Mouse (Mus musculus) yolk sac, embryonic 10.5 days (tissue): ENCODE measurements at regions not wholly inside any gene's neighbourhood (a gene's known extent, or its start where the extent isn't known, plus 50 kb on each side); places are given as distances from the start of the nearest gene placed in this dataset.
A peak's percentile ranks its signal among the peaks of the same experiment; 100 is the strongest.
"Not testable (repeated sequence)": the region's sequence is repeated elsewhere in the genome, so short reads cannot be mapped to it uniquely, and the experiment has no call there.

ENCODE experiments used
- DNase-seq: peaks from one replicate; pipeline ENCODE4 v3.0.0-alpha.2; 2017; ENCODE audit warnings: low spot score

GRCm38 (mm10) chr12:46636888-46637287 lies 181.8 kb downstream of the Nova1 start:
- DNase-seq = no peak

- peak; percentile 1 for DNase-seq
Observed at GRCm38 (mm10) chr12:46635125-46635772, 183.5 kb downstream of the Nova1 start.

GRCm38 (mm10) chr12:46634771-46635124 lies 184.0 kb downstream of the Nova1 start:
- DNase-seq = no peak

DNA sequence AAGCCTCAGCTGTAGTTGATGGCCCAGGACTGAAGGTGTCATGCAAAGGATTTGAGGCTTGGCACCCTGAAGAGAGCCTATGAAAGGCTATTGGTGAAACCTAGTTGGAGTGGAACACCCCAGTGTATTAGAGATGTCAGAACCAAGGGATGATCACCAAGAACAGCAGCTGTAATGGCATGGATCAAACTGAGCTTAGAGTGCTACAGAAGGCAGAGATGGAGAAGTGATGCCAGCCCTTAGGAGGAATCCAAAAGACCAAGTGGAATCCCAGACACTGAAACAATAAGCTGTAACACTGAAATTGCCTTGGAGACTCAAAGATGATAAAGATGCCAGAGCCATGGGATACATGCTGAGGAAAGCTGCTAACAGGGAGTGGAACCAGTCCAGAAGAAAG lies 186.3 kb downstream of the Nova1 start:
- not testable (repeated sequence) for DNase-seq

DNA sequence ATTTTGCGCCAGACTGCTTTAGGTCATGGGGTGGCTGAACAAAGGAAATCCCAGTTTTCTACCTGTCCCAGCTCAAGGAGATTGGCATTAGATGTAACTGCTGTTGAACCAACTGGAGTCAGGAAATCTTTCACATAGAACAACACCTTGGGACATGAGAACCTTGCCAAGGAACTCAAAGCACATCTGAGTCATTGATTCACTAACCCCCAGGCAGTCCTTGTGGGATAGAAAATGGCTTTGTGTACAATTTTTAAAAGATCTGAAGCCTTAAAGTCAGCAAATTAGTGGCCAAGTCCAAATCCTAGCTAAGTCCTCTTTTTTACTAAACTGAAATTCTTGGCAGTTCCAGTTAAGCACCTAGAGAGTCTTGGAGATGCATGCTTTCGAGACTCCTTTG lies 191.4 kb downstream of the Nova1 start:
- no peak for DNase-seq

DNA sequence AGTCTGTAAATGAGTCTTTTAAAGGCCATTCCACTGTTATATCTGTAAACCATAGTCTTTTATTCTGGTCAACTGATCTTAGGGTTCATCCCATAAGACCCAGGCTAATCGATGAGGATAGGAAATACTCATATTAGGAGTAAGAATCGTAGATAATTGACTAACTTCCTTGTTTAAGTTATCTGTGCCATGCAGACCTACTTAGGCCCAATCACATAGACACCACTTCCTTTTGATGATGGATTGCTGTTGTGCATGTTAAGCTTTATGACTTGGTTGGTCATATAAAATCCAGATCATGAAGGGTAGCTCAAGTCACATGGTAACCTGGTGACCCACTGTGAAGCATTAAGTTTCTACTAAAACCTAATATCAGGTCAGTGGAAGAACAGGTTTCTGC lies 207.3 kb downstream of the Nova1 start:
- DNase-seq = no peak

DNA sequence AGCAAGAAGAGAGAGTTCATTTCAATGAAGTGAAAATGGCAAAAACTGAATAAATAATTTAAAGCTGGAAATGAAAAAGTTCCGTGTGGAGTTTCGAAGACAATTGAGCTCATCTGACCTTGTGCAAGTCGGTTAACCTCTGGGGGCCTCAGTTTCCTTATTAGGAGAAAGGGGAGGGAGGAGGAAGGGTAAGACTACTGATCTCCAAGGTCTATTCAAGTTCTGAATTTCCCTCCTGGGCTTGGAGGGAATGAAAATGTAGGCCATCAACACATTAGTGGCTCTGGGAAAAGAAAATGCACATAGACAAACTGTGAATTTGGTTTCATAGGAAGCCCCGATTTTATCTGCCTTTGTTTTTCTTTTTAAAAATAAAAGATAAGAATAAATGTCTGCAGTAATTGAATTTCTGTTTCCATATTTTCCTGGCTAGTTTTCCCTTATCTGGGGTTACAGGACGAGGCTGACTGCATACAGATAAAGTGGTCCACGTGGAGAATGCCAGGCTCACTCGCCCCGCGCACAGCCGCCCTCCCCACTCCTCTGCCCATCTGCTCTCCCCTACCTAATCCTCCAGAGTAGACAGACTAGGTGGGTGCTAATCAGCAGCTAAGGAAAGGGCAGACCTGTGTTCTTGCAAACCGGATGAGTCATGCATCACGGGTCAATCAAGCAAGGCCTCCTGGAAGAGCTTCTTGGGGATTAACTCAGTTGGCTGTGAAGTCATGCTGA lies 209.0 kb downstream of the Nova1 start:
- peak; percentile 18 for DNase-seq

DNA sequence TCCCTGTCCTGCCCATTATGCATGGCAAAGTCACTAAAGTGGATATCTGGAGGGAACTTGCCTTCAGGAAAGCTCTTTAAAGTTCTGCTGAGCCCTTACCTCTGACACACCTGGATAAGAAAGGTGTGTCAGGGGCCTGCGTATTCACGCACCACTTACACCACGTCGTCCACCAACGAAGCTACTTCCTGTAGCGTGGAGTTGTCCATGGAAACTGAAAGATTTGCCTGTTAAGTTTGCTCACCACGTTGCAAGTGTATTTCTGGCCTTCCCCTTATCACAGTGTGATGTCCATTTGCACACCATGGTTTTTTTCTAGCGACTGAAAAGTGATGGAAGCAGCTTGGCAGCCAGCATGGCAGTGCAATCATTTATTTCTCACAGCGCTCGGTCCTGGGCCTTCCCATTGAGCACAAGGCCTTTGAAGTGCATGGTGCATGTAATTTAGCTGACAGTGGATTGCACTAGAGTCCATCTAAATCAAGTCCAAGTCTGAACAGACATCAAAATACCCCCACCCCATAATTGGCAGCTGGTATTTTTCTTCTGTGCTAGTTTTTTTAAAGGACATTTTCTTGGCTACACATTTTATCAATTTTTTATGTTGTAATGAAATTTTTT lies 210.3 kb downstream of the Nova1 start:
- no peak for DNase-seq

DNA sequence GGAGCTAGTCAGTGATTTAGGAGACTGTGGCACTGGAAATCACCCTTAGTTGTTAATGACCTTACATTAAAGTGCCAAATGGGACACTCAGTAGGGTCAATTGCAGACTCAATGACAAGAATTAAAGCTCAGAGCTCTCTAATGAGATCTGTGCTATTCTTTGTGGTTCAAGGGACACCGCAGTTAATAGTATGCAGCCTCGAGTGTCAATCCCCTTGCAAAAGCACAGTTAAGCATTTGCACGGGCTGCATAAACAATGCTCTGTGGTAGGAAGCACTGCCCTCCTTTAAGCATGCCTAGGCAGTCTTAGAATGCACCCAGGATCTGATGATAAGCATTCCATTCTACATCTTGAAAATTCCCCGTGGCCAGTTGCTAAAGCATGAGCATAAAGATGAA lies 221.5 kb downstream of the Nova1 start:
- no peak for DNase-seq

DNA sequence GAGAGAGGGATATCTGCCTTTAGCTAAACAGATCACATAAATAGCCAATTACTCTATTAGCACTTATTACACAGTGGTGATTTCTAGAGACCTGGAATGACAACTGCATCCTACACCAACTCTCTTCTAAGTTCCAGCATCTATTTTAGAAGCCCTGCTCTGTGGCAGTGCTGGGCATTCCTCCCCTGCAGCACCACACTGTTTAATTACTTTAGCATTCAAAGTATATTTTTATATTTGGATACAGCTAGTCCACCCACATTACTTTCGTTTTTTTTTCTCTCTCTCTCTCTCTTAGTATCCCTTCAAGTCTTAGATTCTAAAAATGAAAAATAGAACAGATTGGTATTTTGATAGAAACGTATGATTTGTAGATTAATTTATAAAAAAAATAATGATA lies 250.1 kb downstream of the Nova1 start:
- DNase-seq = no peak

- DNase-seq = no peak
Observed at GRCm38 (mm10) chr12:46566324-46566723, 252.4 kb downstream of the Nova1 start.

DNA sequence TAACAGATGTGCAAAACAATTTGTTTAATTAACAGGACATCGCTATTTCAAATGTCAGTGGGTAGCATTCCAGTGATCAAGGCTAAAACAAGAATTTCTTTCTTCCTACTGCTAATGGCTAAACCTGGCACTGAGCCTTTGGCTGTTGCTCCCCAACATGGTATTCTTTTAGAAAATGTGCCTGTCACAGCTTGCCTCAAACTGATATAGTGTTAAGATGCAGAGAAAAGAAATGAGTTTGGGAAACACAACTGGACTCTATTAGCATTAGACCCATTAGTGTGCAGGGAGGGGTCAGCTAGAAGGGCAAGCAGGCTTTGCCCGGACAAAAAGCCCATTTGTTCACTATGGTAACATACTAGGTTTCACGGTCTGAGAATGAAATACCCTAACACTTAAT lies 297.8 kb downstream of the Nova1 start:
- no peak for DNase-seq

GRCm38 (mm10) chr12:46507829-46508228 lies 310.9 kb downstream of the Nova1 start:
- no peak for DNase-seq

DNA sequence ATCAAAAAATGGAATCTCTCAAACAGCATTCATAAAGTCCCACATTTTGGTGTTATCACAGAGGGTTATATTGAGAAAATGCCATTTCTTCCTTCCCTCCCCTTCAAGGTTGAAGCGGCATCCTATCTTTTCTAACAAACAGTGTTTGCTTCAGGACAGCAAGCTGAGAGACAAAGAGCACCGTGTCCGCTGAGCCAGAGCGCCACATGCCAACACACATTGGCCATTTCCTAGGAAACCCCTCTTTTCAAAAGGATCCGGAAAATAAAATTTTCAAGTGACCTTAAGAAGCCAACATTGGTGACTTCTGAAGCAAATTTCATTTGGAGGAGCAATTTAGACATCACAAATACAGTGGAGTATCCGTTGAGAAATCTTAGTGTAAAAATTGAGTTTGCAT lies 326.3 kb downstream of the Nova1 start:
- no peak for DNase-seq

DNA sequence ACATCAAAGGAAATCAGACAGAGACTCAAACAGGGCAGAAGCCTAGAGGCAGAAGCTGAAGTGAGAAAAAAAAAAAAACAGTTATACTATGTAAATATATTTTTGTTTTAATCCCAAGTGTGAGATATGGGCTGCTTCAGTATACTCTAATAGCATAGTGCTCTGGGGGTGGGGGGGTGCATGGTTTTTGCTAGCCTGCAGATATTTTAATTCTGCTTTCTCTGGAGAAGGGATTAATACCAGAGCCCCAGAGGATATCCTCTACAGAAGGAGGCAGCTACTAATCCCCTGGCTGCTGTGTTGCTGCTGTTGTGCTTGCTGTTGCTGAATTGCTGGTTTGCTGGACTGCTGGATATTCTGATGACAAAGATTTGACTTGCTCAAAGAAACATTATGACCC lies 367.8 kb downstream of the Nova1 start:
- no peak for DNase-seq

DNA sequence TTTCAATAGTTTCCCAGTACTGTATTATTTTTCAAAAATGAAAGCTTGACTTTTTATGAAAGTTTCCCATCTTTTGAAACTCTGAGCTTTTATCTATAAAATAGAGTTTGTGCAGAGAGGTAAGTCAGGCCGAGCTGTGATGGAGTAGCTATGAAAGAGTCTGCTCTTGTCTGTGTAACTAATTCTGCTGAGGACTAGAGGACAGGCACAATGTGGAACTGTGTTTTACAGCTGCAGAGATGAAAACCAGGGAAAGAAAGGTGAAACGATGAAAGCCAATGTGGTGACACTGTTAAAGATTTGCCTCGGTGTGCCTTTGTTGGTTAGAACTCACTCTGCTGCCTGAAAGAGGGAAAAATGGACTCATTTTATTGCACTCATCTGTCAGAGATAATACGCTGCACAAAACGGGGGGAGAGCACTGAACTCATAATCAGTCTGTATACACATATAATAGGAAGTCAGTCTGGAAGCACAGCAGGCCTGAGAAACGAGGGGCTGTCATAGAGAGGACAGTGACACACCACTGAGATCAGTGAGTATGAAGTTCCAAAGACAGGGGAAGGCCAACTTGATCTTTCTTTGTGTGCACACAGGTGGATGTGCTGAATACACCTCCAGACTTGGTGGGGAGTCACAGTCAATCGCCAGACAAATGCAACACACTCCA lies 373.9 kb downstream of the Nova1 start:
- no peak for DNase-seq

DNA sequence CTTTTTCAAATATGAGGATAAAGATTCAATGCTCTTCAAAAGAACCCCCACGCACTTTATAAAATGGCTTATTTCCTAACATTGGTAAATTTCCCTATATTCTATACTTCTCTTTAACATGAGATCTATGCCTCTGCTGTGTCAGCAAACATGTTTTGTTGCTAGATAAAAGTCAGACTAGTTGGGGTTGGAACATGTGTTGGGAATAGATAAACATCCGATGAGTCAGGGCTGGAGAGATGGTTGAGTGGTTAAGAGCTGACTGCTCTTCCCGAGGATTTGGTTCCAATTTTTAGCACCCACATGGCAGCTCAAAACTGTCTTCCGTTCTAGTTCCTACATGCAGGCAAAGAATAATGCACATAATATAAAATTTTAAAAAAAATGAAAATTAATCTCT lies 399.1 kb downstream of the Nova1 start:
- DNase-seq = no peak

GRCm38 (mm10) chr12:46418990-46419389 lies 399.7 kb downstream of the Nova1 start:
- DNase-seq = no peak

- no peak for DNase-seq
Observed at GRCm38 (mm10) chr12:46416765-46417404, 401.8 kb downstream of the Nova1 start.

- DNase-seq = no peak
Observed at GRCm38 (mm10) chr12:46416250-46416649, 402.5 kb downstream of the Nova1 start.

- DNase-seq = peak; percentile 19
Observed at GRCm38 (mm10) chr12:46405674-46406073, 413.1 kb downstream of the Nova1 start.

GRCm38 (mm10) chr12:46399653-46399975 lies 419.1 kb downstream of the Nova1 start:
- DNase-seq = peak; percentile 5
